Mouse (Mus musculus): Measurements from ENCODE around the gene Syn2. TPM values are rescaled to one million over a fixed set of nuclear protein-coding genes. Genes with fewer than 3 reads are reported as not detected.
A peak's percentile ranks its signal among the peaks of the same experiment; 100 is the strongest.

Gene Syn2
- total and polyA plus RNA-seq, 2 experiments from 2014 or later, result 95.2 to 145 TPM

DNA sequence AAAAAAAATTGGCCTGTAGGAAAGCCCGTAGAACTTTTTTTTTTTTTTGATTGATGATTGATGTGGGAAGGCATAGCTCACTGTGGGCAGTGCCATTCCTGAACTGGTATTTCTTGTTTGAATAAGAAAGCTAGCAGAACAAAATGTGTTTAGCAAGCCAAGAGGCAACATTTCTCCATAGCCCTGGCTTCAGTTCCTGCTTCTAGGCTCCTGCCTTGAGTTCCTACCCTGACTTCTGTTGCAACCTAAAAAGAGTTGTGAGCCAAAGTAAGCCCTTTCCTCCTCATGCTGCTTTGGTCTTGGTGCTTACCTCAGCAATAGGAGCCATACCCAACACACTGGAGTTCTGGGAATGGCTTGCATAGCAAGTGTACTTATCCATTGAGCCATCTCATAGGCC lies 23.3 kb upstream of the Syn2 start:
- no peak for DNase-seq (ENCODE audit: low spot score)
- no peaks in the 10 kb centered on the region for H3K9me3 ChIP-seq (ENCODE audit: low read length)
- no peak for ATAC-seq (ENCODE audit: low FRiP score)
- TF ChIP-seq CTCF (IDR thresholded peaks at IDR 0.05), result no peak
- H3K9ac ChIP-seq (replicated peaks; ENCODE audit: low read length, poor library complexity, severe bottlenecking), result no peak overlapping the region
- 75% methylated on average over 1 of the region's 1 CpGs for WGBS
- H3K27me3 ChIP-seq (ENCODE audit: insufficient read depth, low read length), result no peaks in the 10 kb centered on the region
- no peak overlapping the region for H3K4me3 ChIP-seq (ENCODE audit: low read depth, low read length)
- H3K4me2 ChIP-seq (ENCODE audit: low read depth, low read length, poor library complexity, severe bottlenecking), result no peak overlapping the region
- H3K4me1 ChIP-seq (ENCODE audit: insufficient read depth, low read length), result no peaks in the 10 kb centered on the region
- no peaks in the 10 kb centered on the region for H3K36me3 ChIP-seq (ENCODE audit: insufficient read depth, low read length)
- H3K27ac ChIP-seq (ENCODE audit: low read depth, low read length), result no peak overlapping the region

GRCm38 (mm10) chr6:115122181-115122580 lies 12.5 kb upstream of the Syn2 start:
- no peak for TF ChIP-seq CTCF (IDR thresholded peaks at IDR 0.05)
- WGBS, result 73% methylated on average over 4 of the region's 4 CpGs

GRCm38 (mm10) chr6:115123262-115124201 lies 11.2 kb upstream of the Syn2 start:
- no peaks in the 10 kb centered on the region for H3K36me3 ChIP-seq (ENCODE audit: insufficient read depth, low read length)
- 12% methylated on average over 10 of the region's 10 CpGs for WGBS
- H3K27me3 ChIP-seq (ENCODE audit: insufficient read depth, low read length), result no peaks in the 10 kb centered on the region
- ATAC-seq (ENCODE audit: low FRiP score) (peak; percentile 88), DNase-seq (ENCODE audit: low spot score) (peak; percentile 93)
- H3K4me2 ChIP-seq (ENCODE audit: low read depth, low read length, poor library complexity, severe bottlenecking), result no peak overlapping the region
- H3K27ac ChIP-seq (ENCODE audit: low read depth, low read length), result peak overlapping the region; percentile 79
- no peak overlapping the region for H3K9ac ChIP-seq (replicated peaks; ENCODE audit: low read length, poor library complexity, severe bottlenecking)
- H3K9me3 ChIP-seq (ENCODE audit: low read length), result no peaks in the 10 kb centered on the region
- TF ChIP-seq CTCF (IDR thresholded peaks at IDR 0.05), result no peak
- peaks cover 5% of the 10 kb centered on the region; the same call in 1 of the 2 replicates for H3K4me1 ChIP-seq (ENCODE audit: insufficient read depth, low read length)
- no peak overlapping the region for H3K4me3 ChIP-seq (ENCODE audit: low read depth, low read length)

More at GRCm38 (mm10) chr6:115122181-115122580, 12.5 kb upstream of the Syn2 start:
- DNase-seq (ENCODE audit: low spot score), result peak; percentile 28
- no peaks in the 10 kb centered on the region for H3K36me3 ChIP-seq (ENCODE audit: insufficient read depth, low read length)
- H3K9me3 ChIP-seq (ENCODE audit: low read length), result no peaks in the 10 kb centered on the region
- H3K4me1 ChIP-seq (ENCODE audit: insufficient read depth, low read length), result peaks cover 1% of the 10 kb centered on the region; the same call in 1 of the 2 replicates
- no peak for ATAC-seq (ENCODE audit: low FRiP score)
- no peak overlapping the region for H3K9ac ChIP-seq (replicated peaks; ENCODE audit: low read length, poor library complexity, severe bottlenecking)
- no peak overlapping the region for H3K4me3 ChIP-seq (ENCODE audit: low read depth, low read length)
- H3K27me3 ChIP-seq (ENCODE audit: insufficient read depth, low read length), result no peaks in the 10 kb centered on the region
- peak overlapping the region; percentile 79; the same call in 1 of the 2 replicates for H3K27ac ChIP-seq (ENCODE audit: low read depth, low read length)
- no peak overlapping the region for H3K4me2 ChIP-seq (ENCODE audit: low read depth, low read length, poor library complexity, severe bottlenecking)

- no peak for TF ChIP-seq CTCF (IDR thresholded peaks at IDR 0.05)
- H3K9me3 ChIP-seq (ENCODE audit: low read length), result no peaks in the 10 kb centered on the region
- WGBS, result 56% methylated on average over 2 of the region's 2 CpGs
- no peaks in the 10 kb centered on the region for H3K36me3 ChIP-seq (ENCODE audit: insufficient read depth, low read length)
- peaks cover 5% of the 10 kb centered on the region; the same call in 1 of the 2 replicates for H3K4me1 ChIP-seq (ENCODE audit: insufficient read depth, low read length)
- peak; percentile 79 for DNase-seq (ENCODE audit: low spot score)
- no peak overlapping the region for H3K4me2 ChIP-seq (ENCODE audit: low read depth, low read length, poor library complexity, severe bottlenecking)
- no peak for ATAC-seq (ENCODE audit: low FRiP score)
- H3K4me3 ChIP-seq (ENCODE audit: low read depth, low read length), result no peak overlapping the region
- peak overlapping the region; percentile 38 for H3K27ac ChIP-seq (ENCODE audit: low read depth, low read length)
- no peaks in the 10 kb centered on the region for H3K27me3 ChIP-seq (ENCODE audit: insufficient read depth, low read length)
- no peak overlapping the region for H3K9ac ChIP-seq (replicated peaks; ENCODE audit: low read length, poor library complexity, severe bottlenecking)
These were observed 9.9 kb upstream of the Syn2 start for GRCm38 (mm10) chr6:115124675-115125357.

GRCm38 (mm10) chr6:115125358-115125720 lies 9.4 kb upstream of the Syn2 start:
- TF ChIP-seq CTCF (IDR thresholded peaks at IDR 0.05), result no peak
- 65% methylated on average over 1 of the region's 1 CpGs for WGBS
- H3K27me3 ChIP-seq (ENCODE audit: insufficient read depth, low read length), result no peaks in the 10 kb centered on the region
- H3K9me3 ChIP-seq (ENCODE audit: low read length), result no peaks in the 10 kb centered on the region
- peak overlapping the region; percentile 38; the same call in 1 of the 2 replicates for H3K27ac ChIP-seq (ENCODE audit: low read depth, low read length)
- no peak for ATAC-seq (ENCODE audit: low FRiP score)
- DNase-seq (ENCODE audit: low spot score), result no peak
- H3K36me3 ChIP-seq (ENCODE audit: insufficient read depth, low read length), result no peaks in the 10 kb centered on the region
- no peak overlapping the region for H3K4me2 ChIP-seq (ENCODE audit: low read depth, low read length, poor library complexity, severe bottlenecking)
- peaks cover 5% of the 10 kb centered on the region; the same call in 1 of the 2 replicates for H3K4me1 ChIP-seq (ENCODE audit: insufficient read depth, low read length)
- no peak overlapping the region for H3K4me3 ChIP-seq (ENCODE audit: low read depth, low read length)
- H3K9ac ChIP-seq (replicated peaks; ENCODE audit: low read length, poor library complexity, severe bottlenecking), result no peak overlapping the region
